Mouse (Mus musculus) kidney, adult 2 months (tissue): Measurements from ENCODE around the gene 0610010F05Rik. TPM values are rescaled to one million over a fixed set of nuclear protein-coding genes. Genes with fewer than 3 reads are reported as not detected.
"Not testable (repeated sequence)": the region's sequence is repeated elsewhere in the genome, so short reads cannot be mapped to it uniquely, and the experiment has no call there.

ENCODE experiments used
- DNase-seq: peaks from one replicate; pipeline ENCODE4 v3.0.0; 2021
- H3K27ac ChIP-seq: fragments of 200-500 bp; 2 replicates; pipeline ENCODE4 v1.5.1; 2012; ENCODE audit warnings: low read depth, low read length, control low read depth, inconsistent platforms; ENCODE audit not compliant: insufficient read depth
- H3K27me3 ChIP-seq: fragments of 200-500 bp; replicated peaks from 2 replicates; pipeline ENCODE4 v1.6.1; 2012; ENCODE audit warnings: mild to moderate bottlenecking, moderate library complexity, low read length, inconsistent platforms; ENCODE audit not compliant: control insufficient read depth, insufficient read depth
- H3K36me3 ChIP-seq: fragments of 200-500 bp; 2 replicates; pipeline ENCODE4 v1.6.1; 2012; ENCODE audit warnings: mild to moderate bottlenecking, moderate library complexity, low read length, inconsistent platforms; ENCODE audit not compliant: control insufficient read depth, insufficient read depth
- H3K4me1 ChIP-seq: fragments of 200-500 bp; 2 replicates; pipeline ENCODE4 v1.6.1; 2011; ENCODE audit warnings: low read length; ENCODE audit not compliant: control insufficient read depth, insufficient read depth
- H3K4me3 ChIP-seq: fragments of 200-500 bp; 2 replicates; pipeline ENCODE4 v1.5.1; 2011; ENCODE audit warnings: mild to moderate bottlenecking, low read depth, low read length, control low read depth; ENCODE audit not compliant: insufficient read depth
- CTCF ChIP-seq: fragments of 200-500 bp; conservative IDR thresholded peaks from 2 replicates; pipeline ENCODE4 v1.5.1; 2011; ENCODE audit warnings: low read depth, mild to moderate bottlenecking, control low read depth, low read length, moderate library complexity, mixed read lengths; ENCODE audit not compliant: insufficient read depth, insufficient read length
- POLR2A ChIP-seq: fragments of 200-500 bp; IDR thresholded peaks from one replicate; pipeline ENCODE4 v1.6.1; 2011; ENCODE audit warnings: low read depth, low read length, control low read depth
- WGBS: fragments of 180-500 bp; shearing (Covaris S2); methylation state at CpG from one replicate; pipeline ENCODE4 v1.1.7; 2018; 5-methylcytosine and 5-hydroxymethylcytosine counted together
- polyA plus RNA-seq: library from polyadenylated mRNA; depleted of rRNA; stranded (reverse); fragments of >200 nt; gene quantifications from 2 replicates; pipeline ENCODE4 v1.2.3, GENCODE M21; 2012

Gene 0610010F05Rik
- polyA plus RNA-seq, 1 experiment, result 2.4 TPM

DNA sequence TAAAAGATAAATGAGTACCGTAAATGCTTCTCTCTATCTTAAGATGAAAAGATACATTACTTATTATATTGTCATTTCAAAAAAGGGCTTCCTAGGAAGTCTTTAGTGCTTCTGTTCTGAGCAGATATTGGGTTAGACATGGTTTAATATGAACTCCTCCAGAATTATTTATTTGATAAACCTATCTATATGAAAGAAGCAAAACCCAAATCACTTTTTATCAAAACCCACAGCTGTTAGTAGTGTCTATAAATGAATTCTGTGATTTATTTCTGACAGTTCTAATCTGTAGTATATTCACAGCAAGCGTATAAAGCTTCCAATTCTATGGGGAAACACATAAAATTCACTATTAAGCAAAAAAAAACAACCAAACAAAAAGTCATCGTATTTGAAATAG is 14.4 kb upstream of the 0610010F05Rik start:
- WGBS, result 95% methylated on average over 3 of the region's 3 CpGs
- Histone ChIP-seq H3K27ac (no peak overlapping the region), H3K36me3 (peaks cover 4% of the 10 kb centered on the region; the same call in 1 of the 2 replicates), H3K4me1 (no peaks in the 10 kb centered on the region), H3K4me3 (no peak overlapping the region), H3K27me3 (no peaks in the 10 kb centered on the region)
- TF ChIP-seq CTCF (no peak), POLR2A (no peak)
- no peak for DNase-seq

DNA sequence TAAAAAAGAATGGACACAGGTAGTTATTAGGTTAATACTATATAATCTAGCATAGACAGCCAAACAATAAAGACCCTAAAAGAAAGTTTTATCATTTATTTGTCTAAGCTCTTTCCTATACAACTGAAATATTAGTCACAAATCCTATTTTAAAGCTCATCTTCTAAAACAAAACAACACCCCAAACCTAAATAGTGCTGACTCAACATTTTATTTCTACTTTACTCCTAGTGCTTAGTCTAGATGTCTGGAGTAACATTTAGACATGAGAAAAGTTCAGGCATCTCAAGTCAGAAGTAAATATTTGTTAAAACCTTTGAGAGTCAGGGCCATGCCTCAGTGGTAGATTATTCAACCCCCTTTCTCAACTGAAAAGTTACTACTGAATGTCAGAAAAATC is 14.0 kb upstream of the 0610010F05Rik start:
- H3K4me3 ChIP-seq, result no peak overlapping the region
- peaks cover 4% of the 10 kb centered on the region; the same call in 1 of the 2 replicates for H3K36me3 ChIP-seq
- no peaks in the 10 kb centered on the region for H3K27me3 ChIP-seq
- TF ChIP-seq POLR2A, result no peak
- H3K27ac ChIP-seq, result no peak overlapping the region
- no peaks in the 10 kb centered on the region for H3K4me1 ChIP-seq
- no peak for DNase-seq

DNA sequence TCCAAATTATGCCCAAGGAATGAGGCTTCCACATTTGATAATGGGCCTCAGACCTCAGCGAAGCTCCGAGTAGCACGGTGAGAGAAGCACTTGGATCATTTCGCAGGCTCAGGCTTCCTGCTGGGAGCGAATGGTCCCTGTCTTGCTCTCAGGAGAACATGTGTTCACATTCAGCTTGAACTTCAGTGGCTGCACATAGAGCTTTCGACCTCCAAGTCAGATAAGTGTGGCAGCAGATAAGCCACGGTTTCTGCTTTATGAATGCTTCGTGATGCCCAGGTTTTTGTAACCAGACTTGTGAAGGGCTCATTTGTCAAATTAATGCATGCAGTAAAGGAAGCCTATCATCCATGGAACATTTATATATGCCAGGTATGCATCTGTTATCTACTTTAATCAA is 1.1 kb upstream of the 0610010F05Rik start:
- H3K27me3 ChIP-seq, result no peaks in the 10 kb centered on the region
- no peaks in the 10 kb centered on the region for H3K4me1 ChIP-seq
- no peak overlapping the region for H3K4me3 ChIP-seq
- 80% methylated on average over 8 of the region's 8 CpGs for WGBS
- H3K27ac ChIP-seq, result no peak overlapping the region
- no peak for DNase-seq
- TF ChIP-seq CTCF, result no peak
- no peak for TF ChIP-seq POLR2A
- H3K36me3 ChIP-seq, result no peaks in the 10 kb centered on the region

DNA sequence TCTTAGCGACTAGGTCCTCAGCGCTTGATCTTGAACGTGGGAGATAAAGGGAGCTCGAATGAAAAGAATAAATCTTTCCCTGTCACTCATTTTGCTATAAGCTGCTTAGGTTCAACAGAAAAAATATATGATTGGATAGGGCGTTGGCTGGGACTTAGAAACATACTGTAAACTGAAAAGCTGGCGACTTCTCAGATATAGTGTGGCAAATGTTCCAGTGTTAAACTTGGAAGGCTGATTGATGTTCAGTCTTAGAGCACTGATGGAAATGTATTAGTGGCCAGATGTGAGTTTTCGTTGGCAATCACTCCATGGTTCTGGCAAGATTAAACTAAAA is 408 bp upstream of the 0610010F05Rik start:
- no peaks in the 10 kb centered on the region for H3K27me3 ChIP-seq
- DNase-seq, result no peak
- 4% methylated on average over 7 of the region's 7 CpGs for WGBS
- peak overlapping the region; percentile 46 for H3K4me3 ChIP-seq
- no peaks in the 10 kb centered on the region for H3K4me1 ChIP-seq
- TF ChIP-seq CTCF (no peak), POLR2A (no peak)
- H3K27ac ChIP-seq, result no peak overlapping the region
- H3K36me3 ChIP-seq, result no peaks in the 10 kb centered on the region

DNA sequence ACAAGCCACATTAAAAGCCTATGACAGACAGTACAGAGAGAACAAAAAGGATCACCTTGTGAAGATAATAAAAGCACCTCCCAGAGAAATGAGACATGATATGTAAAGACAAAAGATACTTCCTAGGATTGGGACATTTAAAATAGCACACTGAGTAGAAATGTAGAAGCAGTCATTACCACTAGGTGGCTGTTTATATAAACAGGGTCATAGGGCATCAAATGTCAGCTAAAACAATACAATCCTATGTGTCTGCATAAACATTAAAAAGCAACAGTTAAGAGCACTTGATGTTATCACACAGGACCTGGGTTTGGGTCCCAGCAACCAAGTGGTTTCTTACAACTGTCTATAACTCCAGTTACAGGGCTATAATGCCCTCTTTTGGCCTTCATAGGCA is 2.8 kb downstream of the 0610010F05Rik start:
- no peak for TF ChIP-seq POLR2A
- no peak for TF ChIP-seq CTCF
- H3K4me3 ChIP-seq, result no peak overlapping the region
- no peak overlapping the region for H3K27ac ChIP-seq
- H3K36me3 ChIP-seq, result no peaks in the 10 kb centered on the region
- no peaks in the 10 kb centered on the region for H3K27me3 ChIP-seq
- no peaks in the 10 kb centered on the region for H3K4me1 ChIP-seq
- no peak for DNase-seq

DNA sequence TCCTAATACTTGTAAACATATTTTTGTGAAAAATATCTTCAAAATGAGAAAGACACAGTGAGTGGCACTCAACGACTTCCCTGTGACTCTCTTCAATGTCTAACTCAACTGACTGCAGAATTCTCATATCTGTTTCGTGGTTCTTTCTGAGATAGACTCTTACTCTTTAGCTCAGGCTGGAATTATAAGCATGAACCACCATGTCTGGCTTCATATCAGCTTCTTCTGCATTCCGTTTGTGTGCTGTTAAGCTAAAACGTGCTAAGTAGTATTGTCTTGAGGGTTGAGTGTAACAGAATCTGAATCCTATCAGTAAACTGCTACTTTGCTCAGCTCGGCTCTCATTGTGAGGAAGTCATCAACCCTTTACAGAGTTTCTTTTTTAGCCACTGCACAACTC is 14.4 kb downstream of the 0610010F05Rik start:
- TF ChIP-seq CTCF (no peak), POLR2A (no peak)

DNA sequence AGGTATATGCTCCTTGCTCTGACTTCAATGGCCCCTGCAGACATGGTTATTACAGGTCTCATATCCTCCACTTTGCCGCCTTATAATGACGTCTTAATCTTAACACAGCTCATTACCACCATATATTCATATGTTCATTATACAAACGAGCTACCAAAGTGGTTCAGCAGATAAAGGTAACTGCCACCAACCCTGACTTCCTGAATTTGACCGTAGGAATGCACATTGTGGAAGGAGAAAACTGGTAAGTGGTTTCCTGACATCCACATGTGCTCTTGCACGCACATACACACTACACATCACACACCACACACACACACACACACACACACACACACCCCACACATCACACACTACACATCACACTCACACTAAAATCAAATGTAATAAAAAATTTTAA is 18.9 kb downstream of the 0610010F05Rik start:
- Histone ChIP-seq H3K36me3 (no peaks in the 10 kb centered on the region; the same call in 1 of the 2 replicates), H3K4me3 (no peak overlapping the region), H3K27me3 (no peaks in the 10 kb centered on the region), H3K4me1 (no peaks in the 10 kb centered on the region), H3K27ac (no peak overlapping the region)
- TF ChIP-seq POLR2A (no peak), CTCF (no peak)
- 84% methylated on average over 5 of the region's 5 CpGs for WGBS
- DNase-seq, result no peak

More for the DNA sequence above, 14.4 kb downstream of the 0610010F05Rik start:
- H3K27me3 ChIP-seq, result no peaks in the 10 kb centered on the region
- WGBS, result 86% methylated on average over 5 of the region's 5 CpGs
- H3K27ac ChIP-seq, result no peak overlapping the region
- H3K36me3 ChIP-seq, result no peaks in the 10 kb centered on the region
- H3K4me1 ChIP-seq, result no peaks in the 10 kb centered on the region
- no peak for DNase-seq
- H3K4me3 ChIP-seq, result no peak overlapping the region

DNA sequence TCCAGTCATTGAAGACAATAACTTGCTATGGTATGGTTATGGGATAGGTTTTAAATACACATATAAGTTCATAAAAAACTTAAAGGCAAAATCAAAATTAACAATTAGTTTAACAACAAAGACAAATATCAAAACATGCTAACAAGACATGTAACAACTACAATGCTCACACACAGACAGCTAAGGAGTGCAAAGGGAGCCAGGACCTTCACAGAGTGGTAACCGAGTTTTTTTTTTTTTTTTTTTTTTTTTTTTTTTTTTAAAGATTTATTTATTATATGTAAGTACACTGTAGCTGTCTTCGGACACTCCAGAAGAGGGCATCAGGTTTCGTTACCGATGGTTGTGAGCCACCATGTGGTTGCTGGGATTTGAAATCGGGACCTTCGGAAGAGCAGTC is 26.1 kb downstream of the 0610010F05Rik start:
- 84% methylated on average over 6 of the region's 6 CpGs for WGBS
- not testable (repeated sequence) for H3K4me3 ChIP-seq, H3K27ac ChIP-seq, H3K4me1 ChIP-seq, H3K36me3 ChIP-seq, H3K27me3 ChIP-seq, DNase-seq
